Mouse (Mus musculus): Measurements from ENCODE around the gene Trat1. TPM values are rescaled to one million over a fixed set of nuclear protein-coding genes. Genes with fewer than 3 reads are reported as not detected.

The Trat1 gene
- polyA plus RNA-seq, 1 experiment from 2014 or later, result not detected

Other genes with a start within 250 kb of the Trat1 start
- gene Retnlb, start 44.8 kb upstream of the Trat1 start, polyA plus RNA-seq (2014; fragmentation: Nextera tagmentation; extraction: Ambion mirVana), result not detected in 2 replicates
- gene Retnla, start 70.5 kb upstream of the Trat1 start, polyA plus RNA-seq (2014; fragmentation: Nextera tagmentation; extraction: Ambion mirVana), result not detected in 2 replicates
- not detected in 2 replicates for gene Retnlg, start 100.6 kb upstream of the Trat1 start, polyA plus RNA-seq (2014; fragmentation: Nextera tagmentation; extraction: Ambion mirVana)
- gene Dzip3, start 222.1 kb upstream of the Trat1 start, polyA plus RNA-seq (2014; fragmentation: Nextera tagmentation; extraction: Ambion mirVana), result 27.6 and 34.2 TPM in 2 replicates
- 27.2 and 33.8 TPM in 2 replicates for gene Cip2a, start 222.2 kb upstream of the Trat1 start, polyA plus RNA-seq (2014; fragmentation: Nextera tagmentation; extraction: Ambion mirVana)

Measured in intestine, embryonic 14.5 days (tissue).